Mouse (Mus musculus): Measurements from ENCODE around the gene Cnr2. TPM values are rescaled to one million over a fixed set of nuclear protein-coding genes. Genes with fewer than 3 reads are reported as not detected.

Gene Cnr2
- polyA plus RNA-seq, 1 experiment from 2014 or later: 0.14 TPM

DNA sequence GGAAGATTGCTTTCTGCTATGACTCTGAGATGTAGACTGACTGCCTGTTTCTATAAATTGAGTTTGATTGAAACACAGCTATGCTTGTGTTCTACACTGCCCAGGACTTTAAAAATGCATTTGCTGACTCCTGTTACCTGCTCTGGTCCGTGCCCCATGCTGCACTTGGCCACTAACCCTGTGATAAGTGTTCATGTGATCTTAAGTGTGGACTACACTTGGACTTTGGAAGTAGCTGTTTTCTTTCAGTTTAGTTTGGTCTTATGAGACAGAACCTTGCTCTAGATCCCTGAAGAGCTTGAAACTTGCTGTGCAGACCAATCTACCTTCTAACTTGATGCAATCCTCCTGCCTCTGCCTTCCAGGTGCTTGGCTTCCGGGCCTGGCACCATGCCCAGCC is 29.2 kb downstream of the Cnr2 start:
- Histone ChIP-seq H3K36me3 (ENCODE audit: control insufficient read depth, insufficient read depth) (peaks cover 34% of the 10 kb centered on the region), H3K9ac (ENCODE audit: low read depth, low read length) (no peak overlapping the region), H3K4me3 (ENCODE audit: low read depth, low read length) (no peak overlapping the region), H3K27me3 (replicated peaks; ENCODE audit: control insufficient read depth, insufficient read depth, low read length) (no peaks in the 10 kb centered on the region), H3K27ac (ENCODE audit: low read depth, low read length) (peak overlapping the region; percentile 64), H3K4me1 (replicated peaks; ENCODE audit: control insufficient read depth, insufficient read depth, low read length) (no peaks in the 10 kb centered on the region), H3K4me2 (replicated peaks; ENCODE audit: low read depth) (no peak overlapping the region), H3K9me3 (ENCODE audit: control insufficient read depth) (no peaks in the 10 kb centered on the region)
- 47% methylated on average over 2 of the region's 2 CpGs for WGBS
- ATAC-seq: peak; percentile 45
- no peak for TF ChIP-seq CTCF (IDR thresholded peaks at IDR 0.05; ENCODE audit: low read depth)

DNA sequence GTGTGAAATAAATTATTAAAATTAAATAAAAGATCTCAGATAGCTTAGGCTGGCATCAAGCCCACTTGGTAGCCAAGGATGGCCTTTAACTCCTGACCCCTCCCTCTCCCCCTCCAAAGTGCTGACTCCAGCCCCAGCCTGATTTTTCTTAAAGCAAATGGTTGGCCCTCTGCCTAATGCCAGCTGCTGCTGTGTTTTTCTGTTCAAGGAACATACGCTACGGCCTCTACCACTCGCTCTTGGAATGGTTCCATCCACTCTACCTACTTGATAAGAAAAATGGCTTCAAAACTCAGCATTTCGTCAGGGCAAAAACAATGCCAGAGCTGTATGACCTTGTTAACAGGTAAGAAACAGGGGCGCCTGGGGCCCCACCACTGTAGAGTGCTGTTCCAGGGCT is 30.1 kb downstream of the Cnr2 start:
- Histone ChIP-seq H3K4me3 (ENCODE audit: low read depth, low read length) (no peak overlapping the region), H3K27me3 (replicated peaks; ENCODE audit: control insufficient read depth, insufficient read depth, low read length) (no peaks in the 10 kb centered on the region), H3K9me3 (ENCODE audit: control insufficient read depth) (no peaks in the 10 kb centered on the region), H3K27ac (ENCODE audit: low read depth, low read length) (peak overlapping the region; percentile 64; the same call in 1 of the 2 replicates), H3K4me1 (replicated peaks; ENCODE audit: control insufficient read depth, insufficient read depth, low read length) (no peaks in the 10 kb centered on the region), H3K36me3 (ENCODE audit: control insufficient read depth, insufficient read depth) (peaks cover 34% of the 10 kb centered on the region), H3K9ac (ENCODE audit: low read depth, low read length) (no peak overlapping the region), H3K4me2 (replicated peaks; ENCODE audit: low read depth) (no peak overlapping the region)
- no peak for TF ChIP-seq CTCF (IDR thresholded peaks at IDR 0.05; ENCODE audit: low read depth)
- no peak for ATAC-seq
- 67% methylated on average over 5 of the region's 5 CpGs for WGBS

- ATAC-seq: no peak
- WGBS: 82% methylated on average over 10 of the region's 10 CpGs
- Histone ChIP-seq H3K9me3 (ENCODE audit: control insufficient read depth) (no peaks in the 10 kb centered on the region), H3K4me2 (replicated peaks; ENCODE audit: low read depth) (no peak overlapping the region), H3K27me3 (replicated peaks; ENCODE audit: control insufficient read depth, insufficient read depth, low read length) (no peaks in the 10 kb centered on the region), H3K27ac (ENCODE audit: low read depth, low read length) (no peak overlapping the region), H3K4me1 (replicated peaks; ENCODE audit: control insufficient read depth, insufficient read depth, low read length) (no peaks in the 10 kb centered on the region), H3K36me3 (ENCODE audit: control insufficient read depth, insufficient read depth) (peaks cover 43% of the 10 kb centered on the region), H3K9ac (ENCODE audit: low read depth, low read length) (no peak overlapping the region), H3K4me3 (ENCODE audit: low read depth, low read length) (no peak overlapping the region)
- no peak for TF ChIP-seq CTCF (IDR thresholded peaks at IDR 0.05; ENCODE audit: low read depth)
Measured at GRCm38 (mm10) chr4:135926195-135926808, 31.1 kb downstream of the Cnr2 start.

DNA sequence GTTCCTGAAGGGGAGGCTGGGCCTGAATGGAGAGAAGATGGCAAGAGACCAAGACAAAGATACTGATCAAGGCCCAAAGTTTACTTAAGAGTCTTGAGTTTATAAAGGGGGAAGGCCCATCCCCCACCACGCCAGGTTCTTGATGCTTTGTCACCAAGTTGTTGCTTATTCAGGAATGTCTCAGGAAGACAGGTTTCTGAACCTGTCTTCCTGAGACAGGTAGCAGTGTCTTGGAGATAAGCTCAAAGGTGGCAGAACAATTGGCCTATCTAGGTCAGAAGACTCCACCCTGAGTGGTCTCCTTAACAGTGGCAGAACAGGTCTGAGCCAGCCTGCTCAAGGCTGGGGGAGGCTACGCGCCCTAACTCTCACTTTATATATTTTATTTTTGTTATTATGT is 31.7 kb downstream of the Cnr2 start:
- no peak overlapping the region for H3K9ac ChIP-seq (ENCODE audit: low read depth, low read length)
- no peak for TF ChIP-seq CTCF (IDR thresholded peaks at IDR 0.05; ENCODE audit: low read depth)
- H3K9me3 ChIP-seq (ENCODE audit: control insufficient read depth): no peaks in the 10 kb centered on the region
- no peak overlapping the region for H3K4me2 ChIP-seq (replicated peaks; ENCODE audit: low read depth)
- H3K4me3 ChIP-seq (ENCODE audit: low read depth, low read length): no peak overlapping the region
- no peak overlapping the region for H3K27ac ChIP-seq (ENCODE audit: low read depth, low read length)
- H3K27me3 ChIP-seq (replicated peaks; ENCODE audit: control insufficient read depth, insufficient read depth, low read length): no peaks in the 10 kb centered on the region
- 85% methylated on average over 3 of the region's 3 CpGs for WGBS
- no peak for ATAC-seq
- no peaks in the 10 kb centered on the region for H3K4me1 ChIP-seq (replicated peaks; ENCODE audit: control insufficient read depth, insufficient read depth, low read length)
- H3K36me3 ChIP-seq (ENCODE audit: control insufficient read depth, insufficient read depth): peaks cover 47% of the 10 kb centered on the region

- Histone ChIP-seq H3K9ac (ENCODE audit: low read depth, low read length) (no peak overlapping the region), H3K4me2 (replicated peaks; ENCODE audit: low read depth) (no peak overlapping the region), H3K27ac (ENCODE audit: low read depth, low read length) (no peak overlapping the region), H3K4me3 (ENCODE audit: low read depth, low read length) (no peak overlapping the region), H3K27me3 (replicated peaks; ENCODE audit: control insufficient read depth, insufficient read depth, low read length) (no peaks in the 10 kb centered on the region), H3K36me3 (ENCODE audit: control insufficient read depth, insufficient read depth) (peaks cover 59% of the 10 kb centered on the region), H3K9me3 (ENCODE audit: control insufficient read depth) (no peaks in the 10 kb centered on the region), H3K4me1 (replicated peaks; ENCODE audit: control insufficient read depth, insufficient read depth, low read length) (no peaks in the 10 kb centered on the region)
- TF ChIP-seq CTCF (IDR thresholded peaks at IDR 0.05; ENCODE audit: low read depth): no peak
- no peak for ATAC-seq
- 75% methylated on average over 9 of the region's 9 CpGs for WGBS
Measured at GRCm38 (mm10) chr4:135928376-135928775, 33.2 kb downstream of the Cnr2 start.

DNA sequence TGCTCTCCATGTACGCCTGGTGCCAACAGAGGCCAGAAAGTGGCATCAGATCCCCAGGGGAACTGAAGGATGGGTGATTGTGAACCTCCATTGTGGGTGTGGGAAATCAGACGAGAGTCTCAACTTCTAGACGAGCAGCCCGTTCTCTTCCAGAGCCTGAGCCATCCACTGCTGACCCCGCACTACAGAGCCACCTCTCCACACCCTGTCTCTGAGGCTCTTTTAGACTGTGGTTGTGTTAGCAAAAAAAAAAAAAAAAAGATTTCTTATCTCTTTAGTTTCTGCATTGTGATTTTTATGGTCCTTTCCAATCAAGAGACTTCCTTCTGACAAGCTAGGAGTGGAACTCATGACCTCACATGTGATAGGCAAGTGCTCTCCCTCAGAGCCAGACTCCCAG is 34.2 kb downstream of the Cnr2 start:
- TF ChIP-seq CTCF (IDR thresholded peaks at IDR 0.05; ENCODE audit: low read depth): no peak
- Histone ChIP-seq H3K36me3 (ENCODE audit: control insufficient read depth, insufficient read depth) (peaks cover 60% of the 10 kb centered on the region), H3K4me3 (ENCODE audit: low read depth, low read length) (no peak overlapping the region), H3K4me1 (replicated peaks; ENCODE audit: control insufficient read depth, insufficient read depth, low read length) (no peaks in the 10 kb centered on the region), H3K9me3 (ENCODE audit: control insufficient read depth) (no peaks in the 10 kb centered on the region), H3K27ac (ENCODE audit: low read depth, low read length) (peak overlapping the region; percentile 68), H3K4me2 (replicated peaks; ENCODE audit: low read depth) (no peak overlapping the region), H3K27me3 (replicated peaks; ENCODE audit: control insufficient read depth, insufficient read depth, low read length) (no peaks in the 10 kb centered on the region), H3K9ac (ENCODE audit: low read depth, low read length) (no peak overlapping the region)
- WGBS: 44% methylated on average over 5 of the region's 5 CpGs
- peak; percentile 44 for ATAC-seq

Measured in intestine, postnatal 0 days (tissue).